Mouse (Mus musculus) hematopoietic stem cell, adult 5-6 weeks (primary cell): ENCODE measurements around the gene Gm5136. TPM values are rescaled to one million over a fixed set of nuclear protein-coding genes. Genes with fewer than 3 reads are reported as not detected.

Experiments
- ATAC-seq, 2 experiments: fragments of 125-278 bp in 1 of 2; replicated peaks in 1 of 2; 2 replicates each; pipeline ENCODE4 v1.8.0; 2016 to 2017; ENCODE audit warnings: inconsistent platforms in 2 of 2, mild to moderate bottlenecking in 2 of 2, moderate number of reproducible peaks in 2 of 2, low read depth in 1 of 2, moderate TSS enrichment in 1 of 2; ENCODE audit not compliant: low FRiP score in 2 of 2, poor library complexity in 2 of 2, severe bottlenecking in 2 of 2, insufficient read depth in 1 of 2, low TSS enrichment in 1 of 2
- total RNA-seq: library from RNA; stranded (forward); fragments of 172-1452, 232-1000 nt; gene quantifications from 2 replicates; pipeline ENCODE4 v1.2.3, GENCODE M21; 2017

The Gm5136 gene
- not detected in 2 replicates for total RNA-seq

GRCm38 (mm10) chr10:108699946-108700345, at the start of gene Gm5136:
TSS of gene Gm5136 (minus strand) at chr10:108700160.
- 0 out of 4 replicates have a peak, but pooled peaks of 1 of the 2 experiments have one; percentile 17 for ATAC-seq

DNA sequence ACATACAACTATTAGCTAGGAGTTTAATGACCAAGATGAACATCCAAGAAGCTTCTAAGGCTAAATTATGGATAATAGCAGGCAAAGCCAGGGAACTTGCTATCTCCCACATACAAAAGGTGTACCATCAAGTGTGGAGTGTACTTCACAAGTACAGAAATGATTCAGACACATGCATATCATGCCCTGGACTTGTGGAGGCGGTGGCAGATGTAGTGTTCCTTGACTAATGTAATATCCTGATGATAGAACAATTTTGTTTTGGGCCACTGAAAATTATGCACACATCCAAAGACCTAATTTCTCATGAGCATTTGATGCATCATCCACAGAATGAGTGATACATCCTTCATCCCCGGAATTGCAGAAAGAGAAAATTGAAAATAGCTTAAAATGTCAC, 43.8 kb upstream of the Gm5136 start:
- ATAC-seq = no peak

DNA sequence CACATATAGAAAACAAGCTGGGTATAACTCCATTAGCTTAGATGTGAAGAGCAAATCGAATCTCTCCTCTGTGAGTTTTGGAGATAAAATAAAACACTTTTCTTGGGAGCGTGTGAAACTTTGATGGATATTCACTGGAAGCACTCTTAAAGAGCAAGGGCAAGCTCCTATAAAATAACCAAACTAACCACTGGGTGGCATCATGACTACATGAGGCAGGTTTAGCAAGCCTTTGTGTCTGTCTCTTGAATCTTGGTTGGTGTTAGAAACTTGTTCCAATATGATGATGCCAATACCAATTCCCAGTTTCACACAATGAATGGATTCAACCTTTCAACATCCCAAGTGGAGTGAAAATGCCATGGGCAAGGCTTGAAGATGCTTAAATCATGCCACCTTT, 34.0 kb upstream of the Gm5136 start:
- ATAC-seq = no peak

GRCm38 (mm10) chr10:108728961-108729360, 29.0 kb upstream of the Gm5136 start:
- no peak for ATAC-seq

DNA sequence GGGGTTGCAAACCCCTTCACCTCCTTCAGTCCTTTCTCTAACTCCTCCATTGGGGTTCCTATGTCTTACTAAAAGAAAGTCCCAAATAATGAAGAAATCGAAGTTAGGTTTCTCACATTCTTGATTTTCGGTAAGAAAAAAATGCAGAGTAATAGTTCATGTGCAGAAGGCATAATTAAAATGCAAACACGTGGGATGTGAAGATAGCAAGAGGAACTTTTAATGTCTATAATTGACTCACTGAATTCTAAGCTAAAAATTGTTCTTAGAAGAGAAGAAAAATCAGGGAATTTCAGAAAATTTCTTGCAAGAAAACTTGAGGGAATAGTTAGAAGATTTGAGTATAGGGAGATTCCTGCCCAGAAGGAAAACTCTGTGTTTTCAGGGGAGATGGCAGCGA, 26.4 kb upstream of the Gm5136 start:
- ATAC-seq = no peak

DNA sequence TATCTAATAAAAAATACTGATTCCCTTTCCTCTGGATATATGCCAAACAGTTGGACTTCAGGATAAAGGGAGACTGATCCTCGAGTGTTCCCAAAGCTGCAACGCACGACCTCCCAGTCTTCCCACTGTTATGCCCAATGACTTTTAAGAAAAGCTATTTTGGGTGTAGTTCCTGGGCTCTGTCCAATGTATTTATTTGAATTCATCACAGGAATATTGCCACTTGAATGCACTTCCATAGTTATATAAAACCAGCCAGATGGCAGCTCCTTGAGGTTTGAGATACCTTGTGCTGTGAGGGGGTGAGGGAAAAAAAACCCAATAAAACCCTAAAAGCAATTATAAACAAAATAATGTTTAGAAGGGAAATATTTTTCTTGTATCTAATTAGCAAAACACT, 24.9 kb upstream of the Gm5136 start:
- no peak for ATAC-seq

DNA sequence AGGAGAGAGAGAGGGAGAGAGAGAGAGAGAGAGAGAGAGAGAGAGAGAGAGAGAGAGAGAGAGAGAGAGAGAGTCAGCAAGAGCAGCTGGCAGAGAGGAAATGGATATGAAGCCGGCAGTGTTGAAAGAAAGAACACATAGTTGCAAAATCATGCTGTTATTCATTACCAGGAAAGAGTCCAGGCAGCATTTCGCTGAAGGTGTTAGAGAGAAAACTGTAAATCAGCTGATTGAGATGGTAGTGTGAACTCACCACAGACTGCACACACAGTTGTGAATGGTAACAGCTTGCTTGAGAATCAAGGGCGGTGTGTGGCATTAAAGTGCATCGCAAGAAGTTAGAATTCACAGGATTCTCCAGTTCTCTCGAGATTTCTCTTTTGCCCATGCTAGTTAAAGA, 10.6 kb upstream of the Gm5136 start:
- ATAC-seq = no peak

DNA sequence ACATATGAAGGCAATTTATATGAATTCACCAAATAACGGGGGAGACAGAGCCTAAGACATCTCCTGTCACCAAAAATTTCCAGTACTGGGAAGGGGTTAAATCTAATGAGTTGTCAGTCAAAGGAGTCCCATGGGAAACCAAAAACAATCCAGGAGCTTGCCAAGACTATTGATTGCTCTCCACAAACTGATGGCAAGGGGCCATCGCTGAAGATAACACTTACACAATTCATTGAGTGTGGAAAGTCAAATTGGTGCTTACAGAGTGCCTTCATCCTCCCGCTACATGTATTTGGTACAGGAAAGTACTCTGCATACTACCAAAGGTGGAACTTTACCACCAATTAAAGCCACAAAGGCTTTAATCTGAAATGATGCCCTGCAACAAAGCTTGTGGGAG, 5.7 kb upstream of the Gm5136 start:
- ATAC-seq = no peak

GRCm38 (mm10) chr10:108701361-108702128, 1.6 kb upstream of the Gm5136 start:
- no peak for ATAC-seq

DNA sequence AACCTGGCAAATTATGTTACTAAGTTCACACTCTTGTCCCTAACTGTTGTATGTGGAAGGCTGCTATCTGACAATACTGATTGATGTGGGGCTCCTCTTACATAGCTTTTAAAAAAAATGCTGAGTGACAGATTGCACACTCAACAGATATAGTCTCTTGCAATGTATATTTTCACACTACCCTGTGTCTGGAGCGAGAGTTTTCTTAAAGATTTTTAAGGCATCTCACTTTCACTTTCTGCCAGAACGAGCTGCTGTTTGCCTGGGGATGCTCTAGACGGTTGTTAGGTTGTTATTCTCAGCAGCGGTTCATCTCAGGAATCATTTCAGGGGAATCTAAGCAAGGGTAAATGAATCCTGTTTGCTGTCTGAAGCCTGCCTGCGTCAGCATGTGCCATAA, 2.9 kb downstream of the Gm5136 start:
- ATAC-seq = no peak

GRCm38 (mm10) chr10:108690954-108691353, 9.0 kb downstream of the Gm5136 start:
- no peak for ATAC-seq

DNA sequence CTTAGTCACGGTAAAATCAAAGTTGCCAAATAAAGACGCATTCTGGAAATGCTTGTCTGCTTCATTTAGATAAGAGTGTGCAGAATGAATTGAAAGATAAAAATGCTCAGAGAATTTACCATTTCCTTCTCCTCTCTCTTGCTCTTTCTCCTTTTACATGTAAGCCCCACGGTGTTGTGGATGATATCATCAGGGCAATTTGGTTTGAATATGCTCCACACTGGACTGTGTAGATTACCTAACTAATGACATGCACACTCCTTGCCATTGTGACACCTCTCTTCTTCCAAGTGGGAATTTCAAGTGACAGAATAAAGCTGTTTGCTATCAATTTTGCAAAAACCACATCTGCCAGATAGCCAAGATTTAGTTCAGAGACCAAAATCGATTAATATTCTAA, 13.3 kb downstream of the Gm5136 start:
- ATAC-seq = no peak

DNA sequence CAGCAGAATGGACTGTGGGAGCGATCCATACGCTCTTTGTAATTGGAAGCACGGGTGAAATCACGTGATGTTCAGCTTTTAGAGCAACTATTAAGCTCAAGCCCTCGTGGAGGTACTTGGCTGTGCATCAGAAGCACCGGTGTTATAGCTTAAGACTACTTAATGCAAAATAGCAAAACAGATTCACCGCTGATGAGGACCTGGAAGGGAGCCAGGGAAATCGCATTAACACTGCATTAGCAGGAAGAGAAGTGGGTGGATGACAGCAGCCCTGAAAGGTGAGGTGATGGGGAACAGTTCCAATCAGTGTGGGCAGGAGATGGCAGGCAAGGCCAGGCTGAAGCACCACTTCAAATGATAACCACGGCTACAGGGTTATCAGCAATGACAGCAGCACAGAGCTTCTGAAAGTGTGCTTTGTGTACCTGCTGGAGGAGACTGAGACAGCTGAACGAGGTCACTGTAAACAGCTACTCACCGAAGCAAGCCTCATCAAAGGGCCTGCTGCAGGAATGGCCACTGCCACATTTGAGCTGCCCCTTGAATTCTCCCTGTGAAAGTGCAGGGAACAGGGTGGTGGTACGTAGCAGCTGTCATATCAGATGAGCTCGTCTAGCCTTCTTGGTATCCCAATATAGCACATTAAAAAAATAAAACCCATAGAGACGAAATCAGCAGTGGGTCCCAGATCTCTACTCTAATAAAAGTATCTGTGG, 20.1 kb downstream of the Gm5136 start:
- no peak for ATAC-seq

DNA sequence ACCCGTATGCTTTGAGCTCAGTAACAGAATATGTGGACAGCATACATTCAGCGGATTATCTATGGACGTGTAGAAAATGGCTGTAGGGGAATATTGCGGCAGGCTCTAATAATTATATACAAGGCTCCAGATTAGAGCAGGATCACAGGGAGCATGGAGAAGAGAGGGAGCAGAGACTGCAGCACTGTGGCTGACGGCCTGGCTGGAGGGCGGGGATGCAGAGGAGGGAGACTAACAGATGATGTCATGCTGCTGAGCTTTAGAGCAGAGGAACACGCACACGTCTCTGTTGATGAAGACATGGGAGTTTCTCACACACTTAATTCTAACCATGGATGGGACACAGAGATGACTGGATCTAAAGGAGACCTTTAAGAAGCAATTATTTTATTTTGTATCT, 22.9 kb downstream of the Gm5136 start:
- ATAC-seq = no peak

DNA sequence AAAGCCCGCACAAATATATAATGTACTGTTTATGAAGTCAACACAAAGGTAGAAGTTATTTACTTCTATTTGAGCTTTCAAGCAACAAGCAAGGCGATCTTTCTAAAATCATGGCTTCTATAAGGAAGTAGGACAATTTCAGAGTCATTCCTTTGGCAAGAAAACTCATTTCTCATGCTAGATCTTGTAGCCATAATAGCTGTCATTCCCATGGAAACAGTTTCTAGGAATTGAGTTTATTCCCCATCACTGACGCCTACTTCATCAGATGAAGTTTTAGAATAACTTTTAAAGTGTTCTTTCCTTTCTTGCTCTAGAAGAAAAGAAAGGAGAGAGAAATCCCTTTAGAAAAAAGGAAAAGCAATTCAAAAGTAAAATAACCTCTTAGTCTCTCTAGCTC, 31.0 kb downstream of the Gm5136 start:
- ATAC-seq = no peak

DNA sequence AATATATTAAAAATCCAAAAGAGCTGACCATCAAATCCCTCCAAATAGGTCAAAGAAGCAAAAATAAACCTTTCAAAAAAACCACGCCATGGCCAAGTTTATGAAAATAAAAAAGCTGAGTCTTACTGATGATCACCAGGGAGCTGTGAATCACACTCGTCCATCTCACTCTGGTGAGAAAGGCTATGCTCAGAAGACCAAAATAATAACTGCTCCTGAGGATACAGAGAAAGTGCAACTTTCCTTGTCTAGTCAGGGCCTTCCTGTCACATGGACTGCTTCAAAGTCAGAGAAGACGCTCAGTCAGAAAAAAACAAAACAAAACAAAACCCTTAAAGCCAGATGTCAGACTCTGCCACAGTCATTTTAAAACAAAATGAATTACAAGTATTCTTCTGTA, 39.7 kb downstream of the Gm5136 start:
- no peak for ATAC-seq

DNA sequence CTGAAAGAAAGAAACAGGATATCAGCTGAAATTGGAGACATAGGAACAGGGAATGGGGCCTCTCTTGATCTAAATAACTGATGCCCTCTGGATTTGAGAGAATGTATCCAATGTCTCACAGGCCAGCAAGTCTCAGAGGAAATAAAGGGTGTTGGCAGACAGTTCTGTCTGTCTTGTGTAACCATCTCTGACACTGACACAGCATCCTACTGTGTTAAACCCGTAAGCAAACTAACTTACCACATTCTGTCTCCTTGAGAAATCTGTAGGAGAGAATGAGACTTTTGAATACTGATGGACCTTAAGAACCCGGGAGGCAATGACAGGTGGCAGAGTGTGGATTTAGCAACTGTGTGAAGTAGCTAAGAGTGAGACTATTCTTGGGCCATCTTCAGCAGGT, 41.7 kb downstream of the Gm5136 start:
- no peak for ATAC-seq

DNA sequence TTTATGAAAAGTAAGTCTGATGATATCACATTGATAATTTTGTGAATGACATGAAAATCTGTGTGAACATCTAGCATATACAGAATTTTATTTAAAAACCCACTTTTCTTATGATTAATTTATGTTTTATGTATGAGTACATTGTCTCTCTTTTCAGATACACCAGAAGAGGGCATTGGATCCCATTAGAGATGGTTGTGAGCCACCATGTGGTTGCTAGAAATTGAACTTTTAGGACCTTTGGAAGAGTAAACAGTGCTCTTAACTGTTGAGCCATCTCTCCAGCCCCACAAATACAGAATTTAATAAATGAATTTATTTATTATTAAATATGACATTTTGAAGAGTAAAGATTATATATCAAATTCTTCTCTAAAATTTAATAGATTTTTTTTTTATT, 42.3 kb downstream of the Gm5136 start:
- ATAC-seq = no peak

DNA sequence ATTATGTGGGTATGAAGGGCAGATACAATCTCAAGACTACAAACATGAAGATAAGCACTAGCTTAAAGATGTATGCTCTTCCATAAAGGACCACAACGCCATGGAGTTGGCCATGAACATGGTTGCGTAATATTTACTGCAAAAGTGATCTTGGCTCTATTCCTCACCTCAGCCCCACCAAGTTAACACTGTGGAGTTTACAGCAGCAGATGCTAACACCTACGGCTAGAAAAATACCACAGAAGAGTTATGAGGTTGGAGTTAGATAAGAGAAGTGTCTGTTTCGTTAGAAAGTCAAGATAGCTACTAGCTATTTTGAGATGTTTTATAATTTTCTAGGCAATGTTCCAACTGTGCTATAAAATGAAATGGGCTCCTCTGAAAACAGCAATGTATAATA, 43.1 kb downstream of the Gm5136 start:
- ATAC-seq = no peak
